Comparison of ENCODE assay signal across 32 mouse cellular contexts in the genomic region with DNA sequence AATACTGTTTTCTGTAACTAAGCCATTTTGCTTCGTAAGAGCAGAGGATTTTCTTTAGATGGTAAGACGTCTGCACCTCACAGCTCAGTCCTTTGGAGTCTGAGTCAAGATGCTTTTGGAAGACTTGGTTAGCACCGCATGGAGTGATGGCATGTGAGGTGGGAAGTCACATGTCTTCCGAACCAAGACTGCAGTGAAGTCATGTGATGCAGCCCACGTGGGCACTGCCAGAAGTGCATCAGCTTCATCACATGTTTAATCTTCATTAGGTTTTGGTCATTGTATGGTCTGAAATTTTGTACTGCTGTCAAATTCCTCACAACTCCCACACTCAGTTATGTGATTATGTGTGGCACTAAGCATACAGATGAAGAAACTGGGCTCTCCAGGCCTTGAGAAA. TPM values are rescaled to one million over a fixed set of nuclear protein-coding genes. Genes with fewer than 3 reads are reported as not detected.
"Had no signal": no experiment of that assay in that cellular context is flagged by ENCODE, and none has a peak within 500 bp of the region (broad histone marks: within the 10 kb centered on the region; RNA-seq: fewer than 3 reads in every experiment).

No protein-coding gene starts in this region.

- H3K27ac ChIP-seq: limb, embryonic 10.5 days; limb, embryonic 12.5 days; limb, embryonic 13.5 days; limb, embryonic 15.5 days; liver, embryonic 12.5 days; liver, embryonic 13.5 days; liver, embryonic 14.5 days; liver, embryonic 15.5 days; lung, embryonic 15.5 days; macrophage; midbrain, embryonic 10.5 days; midbrain, embryonic 12.5 days; midbrain, embryonic 13.5 days; midbrain, embryonic 15.5 days; neural tube, embryonic 12.5 days; neural tube, embryonic 13.5 days had no signal

- H3K4me3 ChIP-seq: limb, embryonic 10.5 days; limb, embryonic 12.5 days; limb, embryonic 13.5 days; limb, embryonic 15.5 days; liver, embryonic 12.5 days; liver, embryonic 13.5 days; liver, embryonic 15.5 days; lung, embryonic 15.5 days; megakaryocyte, embryonic 14.5 days; midbrain, embryonic 10.5 days; midbrain, embryonic 12.5 days; midbrain, embryonic 13.5 days; midbrain, embryonic 15.5 days; myocyte; neural tube, embryonic 12.5 days; neural tube, embryonic 13.5 days had no signal

- H3K9ac ChIP-seq: limb, embryonic 12.5 days; limb, embryonic 13.5 days; limb, embryonic 15.5 days; liver, embryonic 12.5 days; liver, embryonic 13.5 days; liver, embryonic 14.5 days; liver, embryonic 15.5 days; liver, postnatal 0 days; lung, embryonic 14.5 days; lung, embryonic 15.5 days; midbrain, embryonic 12.5 days; midbrain, embryonic 13.5 days; midbrain, embryonic 15.5 days; neural tube, embryonic 12.5 days; neural tube, embryonic 13.5 days had no signal

- H3K36me3 ChIP-seq: limb, embryonic 10.5 days; limb, embryonic 12.5 days; limb, embryonic 13.5 days; limb, embryonic 15.5 days; liver, embryonic 12.5 days; liver, embryonic 13.5 days; liver, embryonic 15.5 days; lung, embryonic 15.5 days; midbrain, embryonic 10.5 days; midbrain, embryonic 12.5 days; midbrain, embryonic 13.5 days; midbrain, embryonic 15.5 days; neural tube, embryonic 12.5 days; neural tube, embryonic 13.5 days had no signal

- H3K4me1 ChIP-seq: liver, embryonic 12.5 days; liver, embryonic 13.5 days; lung, embryonic 15.5 days; midbrain, embryonic 13.5 days; midbrain, embryonic 15.5 days; neural tube, embryonic 12.5 days; neural tube, embryonic 13.5 days had no signal

- ATAC-seq: liver, embryonic 12.5 days; liver, postnatal 0 days; lung, postnatal 0 days; midbrain, embryonic 13.5 days; midbrain, embryonic 15.5 days; midbrain, embryonic 16.5 days had no signal

- H3K9me3 ChIP-seq: limb, embryonic 10.5 days; limb, embryonic 12.5 days; limb, embryonic 13.5 days; limb, embryonic 15.5 days; liver, embryonic 12.5 days; liver, embryonic 13.5 days; liver, embryonic 15.5 days; lung, embryonic 15.5 days; midbrain, embryonic 10.5 days; midbrain, embryonic 12.5 days; midbrain, embryonic 13.5 days; midbrain, embryonic 15.5 days; neural tube, embryonic 12.5 days; neural tube, embryonic 13.5 days had no signal

- H3K4me2 ChIP-seq: limb, embryonic 12.5 days; limb, embryonic 13.5 days; limb, embryonic 15.5 days; liver, embryonic 11.5 days; liver, embryonic 12.5 days; liver, embryonic 13.5 days; liver, embryonic 15.5 days; lung, embryonic 14.5 days; lung, embryonic 15.5 days; midbrain, embryonic 12.5 days; midbrain, embryonic 13.5 days; midbrain, embryonic 15.5 days; neural tube, embryonic 12.5 days; neural tube, embryonic 13.5 days had no signal

- H3K27me3 ChIP-seq: limb, embryonic 12.5 days; limb, embryonic 13.5 days; limb, embryonic 15.5 days; liver, embryonic 12.5 days; liver, embryonic 13.5 days; liver, embryonic 15.5 days; lung, embryonic 15.5 days; midbrain, embryonic 12.5 days; midbrain, embryonic 13.5 days; midbrain, embryonic 15.5 days; neural tube, embryonic 12.5 days; neural tube, embryonic 13.5 days had no signal

- DNase-seq: left cerebral cortex, postnatal 4 days; liver; liver, embryonic 13.5 days; liver, postnatal 0 days; lung, adult 18-20 months; lung, adult 2 months; lung, embryonic 14.5 days; lung, postnatal 10 days; lung, postnatal 14 days; lung, postnatal 36 days; lung, postnatal 4 days had no signal

RNA-seq across cellular contexts. Expression of a gene that starts 58.3 kb away (rescaled TPM):
- total RNA-seq: megakaryocyte-erythroid progenitor cell, adult 5-6 weeks had no signal
